Mouse (Mus musculus): ENCODE data around the gene Plcd3. TPM values are rescaled to one million over a fixed set of nuclear protein-coding genes. Genes with fewer than 3 reads are reported as not detected.

The Plcd3 gene
- total and polyA plus RNA-seq, 3 experiments, result 2.0 to 2.6 TPM; not detected in 1

DNA sequence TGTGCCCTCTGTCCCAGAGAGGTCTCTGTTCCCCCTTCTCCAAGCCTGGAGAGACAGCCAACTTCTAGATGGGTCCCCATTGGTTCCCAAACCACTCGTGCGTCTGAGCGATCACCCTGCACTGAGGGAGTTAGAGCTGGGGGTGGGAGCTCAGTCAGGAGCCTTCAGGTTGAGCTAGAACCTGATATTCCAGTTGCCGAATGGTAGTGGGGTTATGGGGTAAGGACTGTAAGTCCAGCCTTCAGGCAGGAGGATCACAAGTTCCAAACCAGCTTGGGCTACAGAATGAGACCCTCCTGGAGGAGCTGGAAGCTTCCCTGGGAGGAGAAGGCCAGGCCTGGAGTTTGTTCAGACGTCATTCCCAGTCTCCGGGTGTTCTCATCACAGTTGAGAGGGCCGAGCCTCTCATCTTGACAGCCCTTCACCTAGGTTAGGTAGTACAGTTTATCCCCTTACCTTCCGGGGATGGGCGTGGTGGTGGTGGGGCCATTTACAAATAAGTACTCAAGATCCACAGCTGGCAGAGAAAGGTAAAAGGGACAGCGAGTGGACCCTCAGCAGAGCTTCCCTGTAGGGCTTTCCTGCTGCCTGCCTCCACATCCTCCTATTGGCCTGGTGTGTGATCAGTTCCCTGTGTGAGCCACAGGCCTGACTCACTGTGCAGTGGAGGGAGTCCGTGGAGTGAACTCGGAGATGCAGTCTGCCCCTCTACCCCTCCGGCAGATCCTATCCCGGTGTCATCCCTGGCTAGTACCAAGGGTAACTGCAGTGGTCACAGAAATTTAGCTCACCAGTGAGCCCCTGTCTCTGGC lies 38.7 kb upstream of the Plcd3 start:
- no peak overlapping the region for H3K27ac ChIP-seq (ENCODE audit: control insufficient read depth, low read depth, low read length)
- H3K9me3 ChIP-seq (replicated peaks; ENCODE audit: insufficient read depth, low read length), result no peaks in the 10 kb centered on the region
- no peak for TF ChIP-seq E2F4 (IDR thresholded peaks at IDR 0.05; ENCODE audit: borderline replicate concordance, low read depth, low read length)
- no peak for TF ChIP-seq SMC3 (IDR thresholded peaks at IDR 0.05; ENCODE audit: low read depth, low read length)
- TF ChIP-seq POLR2AphosphoS5 (IDR thresholded peaks at IDR 0.05; ENCODE audit: borderline replicate concordance, low read depth, low read length), result no peak
- H3K27me3 ChIP-seq (ENCODE audit: control insufficient read depth in 1 of 2, insufficient read depth in 2 of 2, low read length in 2 of 2), result no peaks in the 10 kb centered on the region
- H3K79me2 ChIP-seq (ENCODE audit: control insufficient read depth, insufficient read depth, low read length, poor library complexity), result no peaks in the 10 kb centered on the region
- DNase-seq (ENCODE audit: low read depth, low spot score), result no peak
- no peak overlapping the region for H3K9ac ChIP-seq (ENCODE audit: control insufficient read depth, low read depth, low read length, poor library complexity, severe bottlenecking)
- no peak overlapping the region for H3K4me3 ChIP-seq (ENCODE audit: control insufficient read depth in 1 of 2, insufficient read depth in 1 of 2, low read depth in 2 of 2, low read length in 2 of 2)
- peaks cover 0 to 16% of the 10 kb centered on the region in 2 experiments; a peak in 2 of 4 replicates for H3K36me3 ChIP-seq (ENCODE audit: control insufficient read depth in 1 of 2, insufficient read depth in 2 of 2, low read length in 2 of 2)
- peaks cover 10 to 17% of the 10 kb centered on the region in 2 experiments for H3K4me1 ChIP-seq (ENCODE audit: control insufficient read depth in 1 of 2, insufficient read depth in 2 of 2, low read length in 2 of 2)

DNA sequence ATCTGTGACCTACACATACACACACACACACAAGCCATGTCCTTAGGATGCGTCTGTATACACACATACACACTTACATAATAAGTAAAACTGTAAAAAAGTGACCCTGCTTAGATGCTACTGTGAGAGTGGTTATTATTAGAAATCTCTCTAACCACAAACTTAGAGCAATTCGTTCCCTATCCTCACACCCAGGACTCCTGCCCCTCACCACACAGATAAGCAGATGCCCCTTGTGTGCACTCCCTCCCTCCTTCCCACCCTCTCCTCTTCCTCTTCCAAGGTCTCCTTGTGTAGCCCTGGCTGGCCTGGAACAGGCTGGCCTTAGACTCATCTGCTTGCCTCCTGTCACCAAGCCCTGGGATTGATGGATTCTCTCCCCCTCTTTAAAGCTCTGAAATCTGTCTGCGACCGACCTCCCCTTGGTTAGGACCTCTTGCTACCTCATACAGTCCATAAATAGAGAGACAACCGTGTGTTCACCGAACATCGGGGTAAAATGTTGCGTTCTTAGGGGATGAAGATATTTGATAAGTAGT lies 34.6 kb upstream of the Plcd3 start:
- Histone ChIP-seq H3K9ac (ENCODE audit: control insufficient read depth, low read depth, low read length, poor library complexity, severe bottlenecking) (no peak overlapping the region), H3K4me3 (ENCODE audit: control insufficient read depth in 1 of 2, insufficient read depth in 1 of 2, low read depth in 2 of 2, low read length in 2 of 2) (no peak overlapping the region)

DNA sequence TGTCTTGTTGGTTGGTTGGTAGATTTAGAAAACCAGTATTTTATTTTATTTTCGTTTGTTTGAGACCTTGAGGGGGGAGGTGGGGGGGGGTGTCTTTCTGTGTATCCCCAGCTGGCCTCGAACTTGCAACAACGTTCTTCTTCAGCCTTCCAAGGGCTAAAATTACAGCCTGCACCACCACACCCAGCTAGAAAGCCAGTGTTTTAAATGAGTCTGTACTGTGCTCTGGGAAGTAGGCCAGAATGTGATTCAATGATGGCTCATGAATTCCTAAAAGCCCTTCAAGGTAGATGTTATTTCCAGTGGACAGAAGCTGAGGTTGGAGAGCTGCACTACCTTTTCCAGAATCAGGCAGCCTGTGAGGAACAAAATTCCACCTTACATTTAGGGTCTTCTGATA lies 32.8 kb upstream of the Plcd3 start:
- Histone ChIP-seq H3K9me3 (replicated peaks; ENCODE audit: insufficient read depth, low read length) (no peaks in the 10 kb centered on the region), H3K36me3 (ENCODE audit: control insufficient read depth in 1 of 2, insufficient read depth in 2 of 2, low read length in 2 of 2) (peaks cover 0 to 43% of the 10 kb centered on the region in 2 experiments; a peak in 2 of 4 replicates), H3K4me3 (ENCODE audit: control insufficient read depth in 1 of 2, insufficient read depth in 1 of 2, low read depth in 2 of 2, low read length in 2 of 2) (peak overlapping the region; percentile 52 to 58; a peak in 3 of 4 replicates), H3K27ac (ENCODE audit: control insufficient read depth, low read depth, low read length) (peak overlapping the region; percentile 63), H3K79me2 (ENCODE audit: control insufficient read depth, insufficient read depth, low read length, poor library complexity) (peaks cover 20% of the 10 kb centered on the region), H3K9ac (ENCODE audit: control insufficient read depth, low read depth, low read length, poor library complexity, severe bottlenecking) (peak overlapping the region; percentile 71), H3K27me3 (ENCODE audit: control insufficient read depth in 1 of 2, insufficient read depth in 2 of 2, low read length in 2 of 2) (no peaks in the 10 kb centered on the region), H3K4me1 (ENCODE audit: control insufficient read depth in 1 of 2, insufficient read depth in 2 of 2, low read length in 2 of 2) (peaks cover 22 to 30% of the 10 kb centered on the region in 2 experiments)
- DNase-seq (ENCODE audit: low read depth, low spot score), result peak; percentile 66
- TF ChIP-seq GATA1 (IDR thresholded peaks at IDR 0.05; ENCODE audit: low read depth, low read length) (no peak), NRF1 (IDR thresholded peaks at IDR 0.05; ENCODE audit: insufficient read depth, low read depth, low read length, poor library complexity, severe bottlenecking) (no peak), CHD1 (IDR thresholded peaks at IDR 0.05; ENCODE audit: low read depth, low read length) (no peak), MAX (IDR thresholded peaks at IDR 0.05; ENCODE audit: low read length) (no peak), CHD2 (IDR thresholded peaks at IDR 0.05; ENCODE audit: low read length) (no peak), NELFE (IDR thresholded peaks at IDR 0.05; ENCODE audit: low read depth, low read length) (no peak; the same call in 1 of the 2 replicates), ELF1 (IDR thresholded peaks at IDR 0.05; ENCODE audit: low read depth, low read length) (peak; percentile 40; the same call in 1 of the 2 replicates), RCOR1 (IDR thresholded peaks at IDR 0.05; ENCODE audit: low read depth, low read length) (no peak), MAZ (IDR thresholded peaks at IDR 0.05; ENCODE audit: low read depth, low read length) (0 out of 2 replicates have a peak, but pooled peaks have one; percentile 48), RAD21 (IDR thresholded peaks at IDR 0.05; ENCODE audit: low read depth, low read length) (no peak), ZMIZ1 (IDR thresholded peaks at IDR 0.05; ENCODE audit: low read depth, low read length) (no peak), TCF12 (IDR thresholded peaks at IDR 0.05; ENCODE audit: low read depth, low read length) (no peak), TBP (IDR thresholded peaks at IDR 0.05; ENCODE audit: low read depth, low read length) (peak; percentile 99), UBTF (IDR thresholded peaks at IDR 0.05; ENCODE audit: borderline replicate concordance, insufficient read depth, low read depth, low read length) (no peak)

More for the DNA sequence above, 34.6 kb upstream of the Plcd3 start:
- DNase-seq (ENCODE audit: low read depth, low spot score), result peak; percentile 80
- no peaks in the 10 kb centered on the region for H3K9me3 ChIP-seq (replicated peaks; ENCODE audit: insufficient read depth, low read length)
- no peaks in the 10 kb centered on the region for H3K27me3 ChIP-seq (ENCODE audit: control insufficient read depth in 1 of 2, insufficient read depth in 2 of 2, low read length in 2 of 2)
- TF ChIP-seq GATA1 (IDR thresholded peaks at IDR 0.05; ENCODE audit: low read depth, low read length) (peak; percentile 92), GABPA (IDR thresholded peaks at IDR 0.05; ENCODE audit: low read depth, low read length) (no peak), NRF1 (IDR thresholded peaks at IDR 0.05; ENCODE audit: insufficient read depth, low read depth, low read length, poor library complexity, severe bottlenecking) (0 out of 2 replicates have a peak, but pooled peaks have one; percentile 5), POLR2A (IDR thresholded peaks at IDR 0.05; ENCODE audit: control insufficient read depth in 1 of 2, insufficient read depth in 1 of 2, low read depth in 1 of 2, low read length in 2 of 2, poor library complexity in 1 of 2) (no peak), RCOR1 (IDR thresholded peaks at IDR 0.05; ENCODE audit: low read depth, low read length) (peak; percentile 84), TCF12 (IDR thresholded peaks at IDR 0.05; ENCODE audit: low read depth, low read length) (peak; percentile 92), SIN3A (IDR thresholded peaks at IDR 0.05; ENCODE audit: low read length) (peak; percentile 46; the same call in 1 of the 2 replicates), MAZ (IDR thresholded peaks at IDR 0.05; ENCODE audit: low read depth, low read length) (peak; percentile 80; the same call in 1 of the 2 replicates), ZMIZ1 (IDR thresholded peaks at IDR 0.05; ENCODE audit: low read depth, low read length) (no peak), MYC (IDR thresholded peaks at IDR 0.05; ENCODE audit: low read depth, low read length) (0 out of 2 replicates have a peak, but pooled peaks have one; percentile 52), MYB (IDR thresholded peaks at IDR 0.05; ENCODE audit: low read depth, low read length) (no peak), EP300 (IDR thresholded peaks at IDR 0.05; ENCODE audit: low read depth in 1 of 2, low read length in 2 of 2) (peak; percentile 88 to 92), USF1 (IDR thresholded peaks at IDR 0.05; ENCODE audit: low read depth, low read length) (no peak), MEF2A (IDR thresholded peaks at IDR 0.05; ENCODE audit: extremely low read depth, insufficient replicate concordance, low read depth, low read length, poor library complexity, severe bottlenecking) (peak; percentile 91), TBP (IDR thresholded peaks at IDR 0.05; ENCODE audit: low read depth, low read length) (no peak), TAL1 (IDR thresholded peaks at IDR 0.05; ENCODE audit: low read length) (peak; percentile 98), ETS1 (IDR thresholded peaks at IDR 0.05; ENCODE audit: low read depth, low read length) (peak; percentile 76)
- H3K27ac ChIP-seq (ENCODE audit: control insufficient read depth, low read depth, low read length), result peak overlapping the region; percentile 35
- H3K79me2 ChIP-seq (ENCODE audit: control insufficient read depth, insufficient read depth, low read length, poor library complexity), result peaks cover 17% of the 10 kb centered on the region
- peaks cover 22 to 30% of the 10 kb centered on the region in 2 experiments for H3K4me1 ChIP-seq (ENCODE audit: control insufficient read depth in 1 of 2, insufficient read depth in 2 of 2, low read length in 2 of 2)
- peaks cover 0 to 36% of the 10 kb centered on the region in 2 experiments; a peak in 2 of 4 replicates for H3K36me3 ChIP-seq (ENCODE audit: control insufficient read depth in 1 of 2, insufficient read depth in 2 of 2, low read length in 2 of 2)
